In the genomic region with DNA sequence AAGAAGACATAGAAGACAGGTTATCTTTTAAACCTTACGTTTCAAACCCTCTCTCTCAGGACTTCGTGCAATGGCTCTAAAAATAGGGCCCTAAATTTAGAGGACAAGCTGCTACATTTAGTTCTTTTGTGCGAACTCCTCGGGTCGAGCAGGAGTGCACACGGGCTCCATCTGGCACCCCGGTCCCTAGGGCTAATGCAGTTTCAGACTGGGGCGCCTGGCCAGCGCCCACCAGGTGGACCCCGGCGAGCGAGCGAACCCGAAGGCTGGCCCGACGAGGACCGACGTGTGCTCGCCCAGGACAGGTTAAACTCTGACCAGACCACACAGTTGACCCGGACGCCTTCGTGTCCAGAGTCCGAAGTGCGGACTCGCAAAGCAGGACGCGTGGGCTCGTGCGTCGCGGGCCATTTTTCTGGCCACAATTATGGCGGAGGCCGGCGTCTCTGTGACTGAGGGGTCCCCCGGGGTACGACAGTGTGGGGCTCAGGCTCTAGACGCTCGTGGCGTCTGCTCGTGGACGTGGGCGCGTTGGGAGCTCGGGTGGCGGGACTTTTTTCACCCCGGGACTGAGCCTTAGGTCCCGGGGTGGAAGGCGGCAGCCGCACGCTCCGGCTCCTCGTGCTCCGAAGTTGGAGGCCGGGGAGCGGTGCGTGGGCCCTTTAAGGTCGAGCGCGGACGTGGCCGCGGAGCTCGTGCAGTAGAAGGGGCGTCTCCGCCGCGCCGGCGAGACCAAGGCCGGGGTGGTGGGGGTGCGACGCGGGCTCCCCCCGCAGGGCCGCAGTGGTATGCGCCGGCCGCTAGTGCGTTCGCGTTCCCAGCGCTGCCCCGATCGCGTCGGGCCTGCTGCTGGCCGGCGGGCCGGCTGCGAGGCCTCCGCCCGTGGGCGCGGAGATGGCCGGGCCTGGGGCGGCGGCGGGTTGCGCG, we compare ENCODE assay signal across 8 mouse cellular contexts. TPM values are rescaled to one million over a fixed set of nuclear protein-coding genes. Genes with fewer than 3 reads are reported as not detected.
DNase-seq lines count a peak whose midpoint lies in the region; TF ChIP-seq lines count a peak whose summit lies in the region.

No protein-coding gene starts in this region.

- peaks cover 9% of the 10 kb centered on the region for H3K36me3 ChIP-seq in megakaryocyte, embryonic 14.5 days (replicated peaks; ENCODE audit: low read length)

- peak; percentile 70 for DNase-seq in WW6 (ENCODE audit: low read depth, low spot score)
- DNase-seq in cerebellum, postnatal 4 days (ENCODE audit: low spot score in 2 of 2), result peak; percentile 91 to 94
- peak; percentile 96 for DNase-seq in gastrocnemius, adult 2 months
- peak; percentile 52 for DNase-seq in hindlimb bud, embryonic 11.5 days (ENCODE audit: extremely low spot score, low read depth, low spot score)
- peak; percentile 86 to 88 for DNase-seq in left cerebral cortex, adult 8-10 months (ENCODE audit: low spot score in 2 of 2)
- DNase-seq in right cerebral cortex, postnatal 10 days (ENCODE audit: low spot score in 2 of 2), result peak; percentile 94
- peak; percentile 97 for DNase-seq in urinary bladder, postnatal 25 days (ENCODE audit: low spot score)

- no peaks in the 10 kb centered on the region for H3K9me3 ChIP-seq in megakaryocyte, embryonic 14.5 days

- peaks cover 46% of the 10 kb centered on the region for H3K4me1 ChIP-seq in megakaryocyte, embryonic 14.5 days

- peak; percentile 23 for TF ChIP-seq CTCF in gastrocnemius, adult 2 months (IDR thresholded peaks at IDR 0.05)

- H3K27me3 ChIP-seq in megakaryocyte, embryonic 14.5 days (replicated peaks), result no peaks in the 10 kb centered on the region

- peak overlapping the region; percentile 100 for H3K27ac ChIP-seq in gastrocnemius, adult 2 months

- H3K4me3 ChIP-seq in gastrocnemius, adult 2 months, result peak overlapping the region; percentile 72
- peak overlapping the region; percentile 95 for H3K4me3 ChIP-seq in megakaryocyte, embryonic 14.5 days (replicated peaks)

- intact Hi-C loops in gastrocnemius, adult 2 months (cut with DNase I), result loop anchor here (2.0 kb wide), 2 partner anchors 64 to 118 kb away; partner anchors contain the start of genes Gemin2, Pnn and Sec23a

RNA-seq across cellular contexts. Expression of gene Mia2, which starts 35.3 kb away (rescaled TPM):
- total RNA-seq in gastrocnemius, adult 2 months (2021), result 100 to 1,000 TPM; 113 to 123 TPM
- 10 to 100 TPM; 41.9 to 48.6 (median 44.1) TPM for total RNA-seq in left cerebral cortex, adult 8-10 months (2022)
- polyA plus RNA-seq in megakaryocyte, embryonic 14.5 days (2012; ENCODE audit: insufficient read depth, low replicate concordance), result 12.8 and 26.3 TPM in 2 replicates

Comparison
In these comparisons a context has a peak if more than half of its experiments do, and no peak if none do; other contexts are left out.
1. Peak in every context shown above with its lines: DNase-seq, H3K4me3 ChIP-seq and H3K27ac ChIP-seq.